Mouse (Mus musculus): Measurements from ENCODE around the gene Vat1.
"Not testable (repeated sequence)": the region's sequence is repeated elsewhere in the genome, so short reads cannot be mapped to it uniquely, and the experiment has no call there.

DNA sequence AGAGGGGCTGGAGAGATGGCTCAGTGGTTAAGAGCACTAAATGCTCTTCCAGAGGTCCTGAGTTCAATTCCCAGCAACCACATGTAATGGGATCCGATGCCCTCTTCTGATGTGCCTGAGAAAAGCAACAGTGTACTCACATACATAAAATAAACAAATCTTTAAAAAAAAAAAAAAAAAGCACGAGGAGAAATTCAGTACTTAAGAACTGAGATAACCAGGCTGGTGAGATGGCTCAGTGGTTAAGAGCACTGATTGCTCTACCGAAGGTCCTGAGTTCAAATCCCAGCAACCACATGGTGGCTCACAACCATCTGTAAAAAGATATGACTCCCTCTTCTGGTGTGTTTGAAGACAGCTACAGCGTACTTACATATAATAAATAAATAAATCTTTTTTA lies 16.4 kb downstream of the Vat1 start:
- not testable (repeated sequence) for TF ChIP-seq CTCF (conservative IDR thresholded peaks at IDR 0.05; ENCODE audit: insufficient read depth, insufficient read length, low read depth, low read length); POLR2A (IDR thresholded peaks at IDR 0.05; ENCODE audit: low read depth, low read length)
